ENCODE assay signal across 9 mouse cellular contexts in the genomic region with DNA sequence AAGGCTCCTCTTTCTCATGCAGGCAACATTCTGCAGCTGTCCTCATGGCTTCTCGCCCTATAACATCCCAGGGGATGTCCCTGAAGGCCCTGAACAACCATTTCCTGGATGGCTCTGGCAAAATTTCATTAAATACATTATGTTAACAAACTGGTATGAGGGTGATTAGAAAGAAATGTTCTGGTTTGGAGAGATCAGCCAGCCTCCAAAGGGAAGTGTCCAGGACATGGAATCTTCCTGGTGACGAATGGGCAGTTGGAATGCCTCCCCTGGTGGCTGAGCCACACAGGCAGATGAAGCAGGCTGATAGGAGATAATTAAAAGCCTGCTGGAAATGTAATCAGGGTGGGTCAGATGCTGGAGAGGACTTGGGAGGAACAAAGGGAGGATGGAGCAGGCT. TPM values are rescaled to one million over a fixed set of nuclear protein-coding genes. Genes with fewer than 3 reads are reported as not detected.
DNase-seq lines count a peak whose midpoint lies in the region; ATAC-seq and TF ChIP-seq lines count a peak whose summit lies in the region.
"Had no signal": no experiment of that assay in that cellular context is flagged by ENCODE, and none has a peak within 500 bp of the region (broad histone marks: within the 10 kb centered on the region; RNA-seq: fewer than 3 reads in every experiment).

No protein-coding gene starts in this region.

- no peaks in the 10 kb centered on the region for H3K9me3 ChIP-seq in forebrain, embryonic 10.5 days
- H3K9me3 ChIP-seq in forebrain, embryonic 16.5 days (ENCODE audit: control insufficient read depth, low read length), result no peaks in the 10 kb centered on the region
- no peaks in the 10 kb centered on the region for H3K9me3 ChIP-seq in lung, embryonic 16.5 days (ENCODE audit: control insufficient read depth, low read length)
- H3K9me3 ChIP-seq in liver, embryonic 12.5 days (replicated peaks), result no peaks in the 10 kb centered on the region

- no peaks in the 10 kb centered on the region for H3K79me2 ChIP-seq in C2C12 (ENCODE audit: control insufficient read depth, insufficient read depth)

- no peaks in the 10 kb centered on the region for H3K79me3 ChIP-seq in C2C12 (ENCODE audit: low read depth)

- H3K9ac ChIP-seq in forebrain, embryonic 16.5 days (replicated peaks; ENCODE audit: low read depth, low read length), result no peak overlapping the region
- H3K9ac ChIP-seq in lung, embryonic 16.5 days (ENCODE audit: low read length), result no peak overlapping the region
- H3K9ac ChIP-seq in liver, embryonic 12.5 days, result no peak overlapping the region

- 0 out of 2 replicates have a peak overlapping the region, but pooled peaks have one; percentile 41 for H3K27ac ChIP-seq in forebrain, embryonic 10.5 days
- H3K27ac ChIP-seq in forebrain, embryonic 16.5 days (ENCODE audit: low read length), result no peak overlapping the region; the same call in 1 of the 2 replicates
- no peak overlapping the region for H3K27ac ChIP-seq in lung, embryonic 16.5 days (ENCODE audit: low read length)
- H3K27ac ChIP-seq in liver, embryonic 12.5 days, result no peak overlapping the region

- 60% methylated on average over 2 of the region's 2 CpGs for WGBS in forebrain, embryonic 10.5 days
- WGBS in forebrain, embryonic 16.5 days, result 78% methylated on average over 2 of the region's 2 CpGs
- 43% methylated on average over 2 of the region's 2 CpGs for WGBS in lung, embryonic 16.5 days
- 56% methylated on average over 2 of the region's 2 CpGs for WGBS in liver, embryonic 12.5 days (ENCODE audit: insufficient replicate concordance)

- no peak for TF ChIP-seq CTCF in C2C12 (IDR thresholded peaks at IDR 0.05; ENCODE audit: control insufficient read depth, insufficient read depth, insufficient read length)

- peaks cover 17% of the 10 kb centered on the region for H3K36me3 ChIP-seq in forebrain, embryonic 10.5 days (replicated peaks)
- H3K36me3 ChIP-seq in forebrain, embryonic 16.5 days (ENCODE audit: control insufficient read depth, insufficient read depth), result no peaks in the 10 kb centered on the region
- peaks cover 17% of the 10 kb centered on the region for H3K36me3 ChIP-seq in C2C12 (ENCODE audit: control insufficient read depth, insufficient read depth)
- peaks cover 3% of the 10 kb centered on the region; the same call in 1 of the 2 replicates for H3K36me3 ChIP-seq in lung, embryonic 16.5 days (ENCODE audit: control insufficient read depth, insufficient read depth, low read length)
- peaks cover 68% of the 10 kb centered on the region for H3K36me3 ChIP-seq in liver, embryonic 12.5 days

- H3K4me3 ChIP-seq in forebrain, embryonic 10.5 days, result no peak overlapping the region
- no peak overlapping the region for H3K4me3 ChIP-seq in forebrain, embryonic 16.5 days (replicated peaks; ENCODE audit: low read length)
- no peak overlapping the region for H3K4me3 ChIP-seq in C2C12 (ENCODE audit: insufficient read depth, poor library complexity, severe bottlenecking)
- no peak overlapping the region for H3K4me3 ChIP-seq in lung, embryonic 16.5 days (ENCODE audit: low read length)
- no peak overlapping the region for H3K4me3 ChIP-seq in liver, embryonic 12.5 days
- H3K4me3 ChIP-seq: erythroblast, embryonic 14.5 days had no signal

- DNase-seq in forebrain, embryonic 10.5 days (ENCODE audit: extremely low spot score, low spot score), result no peak
- DNase-seq in heart, postnatal 14 days, result peak; percentile 45 to 58
- no peak for DNase-seq in layer of hippocampus, postnatal 36 days
- no peak for DNase-seq in urinary bladder, postnatal 25 days (ENCODE audit: low spot score)

- H3ac ChIP-seq in C2C12 (ENCODE audit: control insufficient read depth, insufficient read length, low read depth), result no peak overlapping the region

- H3K4me2 ChIP-seq in forebrain, embryonic 16.5 days (ENCODE audit: low read length), result no peak overlapping the region
- H3K4me2 ChIP-seq in lung, embryonic 16.5 days (ENCODE audit: low read depth, low read length), result no peak overlapping the region
- no peak overlapping the region for H3K4me2 ChIP-seq in liver, embryonic 12.5 days

- intact Hi-C loops in heart, postnatal 14 days (cut with DNase I), result loop anchor here (2.0 to 5.0 kb wide), 2 partner anchors 17 to 91 kb away; no protein-coding TSS in a partner anchor

- no peak for ATAC-seq in forebrain, embryonic 16.5 days
- peak; percentile 23; the same call in 1 of the 2 replicates for ATAC-seq in lung, embryonic 16.5 days (ENCODE audit: low read depth)
- ATAC-seq in liver, embryonic 12.5 days, result no peak

- no peaks in the 10 kb centered on the region; the same call in 1 of the 2 replicates for H3K27me3 ChIP-seq in forebrain, embryonic 10.5 days (ENCODE audit: poor library complexity, severe bottlenecking)
- H3K27me3 ChIP-seq in forebrain, embryonic 16.5 days (replicated peaks; ENCODE audit: control insufficient read depth, insufficient read depth, low read length), result no peaks in the 10 kb centered on the region
- H3K27me3 ChIP-seq in C2C12 (ENCODE audit: control insufficient read depth, insufficient read depth, insufficient read length), result no peaks in the 10 kb centered on the region
- H3K27me3 ChIP-seq in lung, embryonic 16.5 days (ENCODE audit: control insufficient read depth, insufficient read depth, low read depth, low read length), result no peaks in the 10 kb centered on the region
- H3K27me3 ChIP-seq in liver, embryonic 12.5 days (replicated peaks), result no peaks in the 10 kb centered on the region

- peaks cover 68% of the 10 kb centered on the region for H3K4me1 ChIP-seq in forebrain, embryonic 10.5 days
- peaks cover 43% of the 10 kb centered on the region for H3K4me1 ChIP-seq in forebrain, embryonic 16.5 days (replicated peaks; ENCODE audit: control insufficient read depth, insufficient read depth, low read length)
- H3K4me1 ChIP-seq in lung, embryonic 16.5 days (replicated peaks; ENCODE audit: control insufficient read depth, insufficient read depth, low read length), result peaks cover 11% of the 10 kb centered on the region
- peaks cover 15% of the 10 kb centered on the region for H3K4me1 ChIP-seq in liver, embryonic 12.5 days

TF ChIP-seq in C2C12, 6 proteins besides CTCF, POLR2A, EP300 and RAD21:
- TF ChIP-seq FOSL1 (IDR thresholded peaks at IDR 0.05; ENCODE audit: insufficient read depth, low read length, poor library complexity, severe bottlenecking) (no peak), USF1 (IDR thresholded peaks at IDR 0.05; ENCODE audit: low read depth) (no peak), MYOD1 (IDR thresholded peaks at IDR 0.05; ENCODE audit: control insufficient read depth, insufficient read length, low read depth) (peak; percentile 73)
TF ChIP-seq in C2C12: peak in this region for 1.

RNA-seq across cellular contexts. Expression of gene Slc25a51, which starts 27.3 kb away (rescaled TPM):
- 78.5 and 83.3 TPM in 2 replicates for polyA plus RNA-seq in forebrain, embryonic 10.5 days (2016; fragmentation: Nextera tagmentation; extraction: Ambion mirVana)
- polyA plus RNA-seq in forebrain, embryonic 16.5 days (2015; fragmentation: Nextera tagmentation; extraction: Ambion mirVana), result 84.5 and 84.7 TPM in 2 replicates
- polyA plus RNA-seq in C2C12 (2012; fragmentation: generic; extraction: Trizol), result 42.4 TPM
- total RNA-seq in heart, postnatal 14 days (2021), result 100 to 1,000 TPM; 130 to 147 TPM
- polyA plus RNA-seq in lung, embryonic 16.5 days (2015; fragmentation: Nextera tagmentation; extraction: Ambion mirVana), result 69.4 and 75.7 TPM in 2 replicates
- 81.0 and 81.3 TPM in 2 replicates for polyA plus RNA-seq in liver, embryonic 12.5 days (2016; fragmentation: Nextera tagmentation; extraction: Ambion mirVana)
- 100 to 1,000 TPM; 141 to 149 TPM for total RNA-seq in layer of hippocampus, postnatal 36 days (2021)

Comparison
In these comparisons a context has a peak if more than half of its experiments do, and no peak if none do; other contexts are left out.
1. DNase-seq: peak in heart, postnatal 14 days (2 of 2); none in forebrain, embryonic 10.5 days (single experiment), layer of hippocampus, postnatal 36 days (0 of 2) and urinary bladder, postnatal 25 days (single experiment).